Mouse (Mus musculus) kidney, adult 9 months (tissue): Measurements from ENCODE around the gene Pex5.
A peak's percentile ranks its signal among the peaks of the same experiment; 100 is the strongest.

Experiments
- DNase-seq: peaks from one replicate; pipeline ENCODE4 v3.0.0; 2022

The Pex5 gene

DNA sequence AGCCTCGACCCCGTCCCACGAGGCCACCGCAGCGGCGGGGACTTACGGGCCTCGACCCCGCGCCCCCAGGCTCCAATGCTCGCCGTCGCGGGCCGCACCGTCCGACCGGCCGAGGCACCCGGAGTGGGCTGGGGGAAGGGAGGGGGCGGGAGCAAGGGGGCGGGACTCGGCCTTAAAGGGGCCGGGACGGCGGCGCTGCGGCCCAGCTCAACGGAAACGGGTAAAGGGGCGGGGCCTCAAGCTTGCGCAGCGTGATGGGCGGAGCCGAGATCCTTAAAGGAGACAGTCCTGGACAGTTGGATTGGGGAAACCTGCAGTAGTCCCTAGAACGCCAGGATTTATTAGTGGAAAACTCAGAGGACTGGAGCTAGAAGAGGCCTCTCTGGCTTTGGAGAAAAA lies at the start of gene Pex5:
Gene Pex5, minus strand, starts transcription at position 141 of the 399 bp plus-strand sequence.
- DNase-seq = peak; percentile 98

DNA sequence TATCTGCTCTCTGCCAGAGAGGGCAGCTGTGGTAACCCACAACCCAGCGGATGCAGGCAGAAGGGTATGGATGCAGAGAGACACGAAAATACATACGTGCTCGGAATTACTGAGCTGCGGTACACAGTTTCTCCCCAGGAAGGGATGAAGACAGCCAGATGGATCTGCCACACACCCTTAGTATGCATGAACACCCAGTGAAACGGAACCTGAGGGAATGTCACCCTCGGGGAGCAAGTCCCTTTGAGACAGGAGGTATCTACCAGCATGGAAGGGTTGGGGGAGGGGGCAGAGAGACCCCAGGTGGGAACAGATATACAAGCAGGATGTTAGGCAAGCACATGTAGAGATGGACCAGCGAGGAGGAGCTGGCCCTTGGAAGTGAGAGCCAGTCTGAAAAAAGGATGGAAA lies 49.0 kb upstream of the Pex5 start:
- no peak for DNase-seq

DNA sequence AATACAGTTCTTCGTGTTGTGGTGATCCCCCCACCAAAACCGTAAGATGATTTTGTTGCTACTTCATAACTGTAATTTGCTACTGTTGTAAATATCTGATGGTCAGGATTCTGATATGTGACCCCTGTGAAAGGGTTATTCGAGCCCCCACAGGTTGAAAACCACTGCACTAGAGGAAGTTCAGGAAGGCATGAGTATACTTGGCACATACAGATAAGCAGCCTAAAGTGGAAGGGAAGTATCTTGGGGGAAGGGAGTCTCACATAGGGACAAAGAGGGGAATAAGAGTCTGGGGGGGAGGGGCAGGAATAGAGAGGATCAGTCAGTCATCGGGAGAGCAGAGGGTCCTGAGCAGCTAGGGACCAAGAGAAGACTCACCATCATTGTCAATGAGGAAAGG lies 44.5 kb upstream of the Pex5 start:
- no peak for DNase-seq

DNA sequence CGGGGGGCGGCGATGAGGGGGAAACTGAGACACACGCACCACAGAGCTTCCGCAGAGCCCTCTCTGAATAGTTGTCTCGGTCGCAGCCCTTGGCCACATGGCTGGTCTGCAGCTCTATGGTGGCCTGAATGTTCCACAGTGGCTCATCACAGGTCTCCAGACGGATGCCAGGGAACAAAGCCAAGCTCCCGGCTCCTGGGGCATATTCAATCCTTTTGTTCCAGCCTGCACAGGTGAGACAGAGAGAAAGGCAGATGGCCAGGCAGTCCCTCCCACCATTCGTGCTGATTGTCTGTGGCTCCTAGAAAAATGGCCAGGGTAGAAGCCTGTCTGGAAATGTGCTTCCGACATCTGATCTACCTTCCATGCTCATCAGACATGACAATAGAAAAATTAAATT lies 43.6 kb upstream of the Pex5 start:
- no peak for DNase-seq

DNA sequence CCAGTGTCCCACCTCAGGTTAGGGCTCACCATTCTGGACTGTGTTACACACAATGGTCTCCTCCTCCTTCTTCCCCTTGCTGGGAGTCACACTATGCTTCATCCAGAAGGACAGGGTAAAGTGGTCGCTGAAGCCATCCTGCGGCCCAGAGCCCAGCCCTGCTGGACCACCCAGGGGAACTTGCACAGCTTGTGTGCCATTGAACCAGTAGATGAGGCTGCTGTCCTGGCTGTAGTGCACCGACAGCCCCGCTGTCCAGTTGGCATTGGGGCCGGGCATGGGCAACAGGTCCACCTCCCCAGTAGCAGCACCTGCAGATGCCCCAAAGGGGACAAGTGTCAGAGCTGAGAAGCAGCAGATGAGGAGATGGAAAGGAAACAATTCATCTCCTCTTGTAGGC lies 43.0 kb upstream of the Pex5 start:
- no peak for DNase-seq

DNA sequence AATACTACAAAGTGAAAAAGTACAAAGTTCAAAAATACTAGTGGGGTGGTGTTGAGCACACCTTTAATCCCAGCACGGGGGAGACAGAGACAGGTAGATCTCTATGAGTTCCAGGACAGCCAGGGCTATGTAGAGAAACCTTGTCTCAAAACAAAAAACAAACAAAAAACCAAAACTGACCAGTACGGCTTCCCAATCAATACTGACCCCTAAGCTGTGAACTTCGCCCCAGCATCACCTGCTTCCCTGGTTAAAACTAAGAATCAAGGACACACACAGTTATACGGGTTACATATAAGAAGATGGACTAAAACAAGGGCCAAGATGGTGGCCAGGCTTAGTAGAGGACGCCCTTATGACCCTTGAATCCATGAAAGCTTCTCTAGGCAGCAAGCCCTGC lies 41.4 kb upstream of the Pex5 start:
- DNase-seq = no peak

DNA sequence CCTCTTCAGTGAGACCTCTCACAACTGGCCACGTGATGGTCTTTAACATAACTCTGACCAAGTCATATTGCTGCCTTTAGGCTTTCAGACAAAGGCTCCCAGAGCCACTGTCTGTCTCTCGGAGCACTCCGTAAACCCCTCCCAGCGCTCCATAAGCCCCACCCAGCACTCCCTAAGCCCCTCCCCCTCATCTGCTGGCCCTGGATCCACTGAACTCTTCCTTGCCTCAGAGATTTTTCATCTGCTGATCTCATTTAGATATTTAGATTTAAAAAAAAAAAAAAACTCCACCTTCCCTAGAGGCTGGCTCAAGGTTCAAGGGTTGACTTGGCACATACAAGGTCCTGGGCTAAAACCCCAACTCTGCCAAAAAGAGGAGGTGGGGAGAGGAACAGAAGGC lies 38.9 kb upstream of the Pex5 start:
- DNase-seq = peak; percentile 72

DNA sequence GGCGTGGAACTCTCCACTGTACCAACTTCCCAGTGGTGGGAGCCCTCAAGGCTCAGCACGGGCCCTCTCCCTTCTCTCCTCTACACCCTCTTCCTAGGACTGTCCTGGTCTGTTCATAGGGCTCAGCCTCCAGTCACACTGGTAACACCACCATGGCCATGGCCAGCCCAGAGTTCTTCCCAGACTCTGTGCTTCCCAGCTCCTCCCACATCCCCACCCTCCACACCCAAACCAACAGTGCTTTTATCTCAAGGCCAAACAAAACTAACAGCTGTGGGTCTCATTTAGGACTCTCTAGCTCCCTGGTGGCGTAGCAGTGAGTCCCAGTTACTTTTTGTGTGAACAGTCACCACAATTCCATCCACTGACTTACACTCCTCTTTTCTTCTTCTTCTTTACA lies 37.1 kb upstream of the Pex5 start:
- DNase-seq = no peak

DNA sequence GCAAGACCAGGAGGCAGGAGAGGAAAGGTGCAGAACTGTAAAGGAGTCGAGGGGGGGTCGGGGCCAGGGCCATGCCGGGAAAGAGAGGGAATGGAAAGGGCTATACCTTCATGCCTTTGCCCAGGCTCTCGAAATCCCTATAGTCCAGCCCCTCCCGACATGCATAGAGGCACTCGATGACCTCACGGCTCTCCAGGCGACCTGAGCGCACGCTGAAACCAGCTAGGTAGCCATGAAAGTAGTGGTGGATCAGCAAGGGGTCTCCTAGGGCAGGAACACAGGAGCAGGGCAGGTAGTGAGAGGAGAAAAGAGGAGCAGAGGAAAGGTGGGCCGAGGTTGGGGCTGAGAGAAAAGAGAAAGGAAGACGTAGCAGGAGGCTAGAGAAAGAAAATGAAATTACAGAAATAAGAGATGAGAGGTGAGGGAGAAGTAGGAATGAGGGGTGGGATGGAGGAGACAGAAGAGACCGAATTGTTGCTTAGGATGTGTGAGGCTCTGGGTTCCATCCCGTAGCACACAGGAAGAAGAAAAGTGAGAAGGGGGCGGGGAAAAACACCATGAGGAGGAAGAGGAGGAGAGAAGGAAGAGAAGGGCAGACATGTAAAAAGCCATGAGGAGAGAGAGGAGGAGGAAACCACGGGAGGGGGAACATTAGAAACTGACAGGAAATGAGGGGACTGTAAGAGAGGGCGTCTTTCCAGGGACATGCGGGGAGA lies 35.0 kb upstream of the Pex5 start:
- no peak for DNase-seq

DNA sequence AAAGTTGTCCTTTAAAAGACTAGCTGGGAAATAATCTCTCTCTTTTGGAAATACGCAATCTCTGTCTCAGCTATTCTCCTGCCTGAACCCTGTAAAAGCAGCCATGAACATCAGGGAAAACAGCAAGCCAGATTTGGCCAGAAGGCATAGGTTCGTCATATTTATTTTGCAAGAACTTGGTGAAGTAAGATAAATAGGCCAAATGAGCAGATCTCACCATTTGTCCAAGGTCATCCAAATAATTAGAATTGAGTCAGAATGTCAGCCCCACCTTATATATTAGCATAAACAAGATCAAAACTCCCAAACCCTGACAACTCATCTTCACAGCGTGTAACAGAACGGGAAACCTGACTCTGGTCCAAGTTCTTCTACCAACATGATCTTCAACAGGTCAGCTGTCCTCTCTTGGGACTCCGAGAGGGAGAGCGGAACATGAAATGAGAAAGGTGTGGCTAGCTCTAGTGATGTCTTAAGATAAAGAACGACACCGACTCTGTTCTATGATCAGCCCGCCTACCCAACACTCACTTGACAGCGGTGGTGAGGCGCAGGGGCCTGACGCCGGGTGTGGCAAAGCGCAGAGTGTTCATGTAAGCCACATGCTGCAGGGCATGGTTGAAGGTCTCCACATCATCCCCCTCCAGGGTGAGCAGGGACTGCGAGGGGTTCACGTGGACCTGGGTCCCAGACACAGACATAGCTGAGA lies 34.2 kb upstream of the Pex5 start:
- DNase-seq = no peak

DNA sequence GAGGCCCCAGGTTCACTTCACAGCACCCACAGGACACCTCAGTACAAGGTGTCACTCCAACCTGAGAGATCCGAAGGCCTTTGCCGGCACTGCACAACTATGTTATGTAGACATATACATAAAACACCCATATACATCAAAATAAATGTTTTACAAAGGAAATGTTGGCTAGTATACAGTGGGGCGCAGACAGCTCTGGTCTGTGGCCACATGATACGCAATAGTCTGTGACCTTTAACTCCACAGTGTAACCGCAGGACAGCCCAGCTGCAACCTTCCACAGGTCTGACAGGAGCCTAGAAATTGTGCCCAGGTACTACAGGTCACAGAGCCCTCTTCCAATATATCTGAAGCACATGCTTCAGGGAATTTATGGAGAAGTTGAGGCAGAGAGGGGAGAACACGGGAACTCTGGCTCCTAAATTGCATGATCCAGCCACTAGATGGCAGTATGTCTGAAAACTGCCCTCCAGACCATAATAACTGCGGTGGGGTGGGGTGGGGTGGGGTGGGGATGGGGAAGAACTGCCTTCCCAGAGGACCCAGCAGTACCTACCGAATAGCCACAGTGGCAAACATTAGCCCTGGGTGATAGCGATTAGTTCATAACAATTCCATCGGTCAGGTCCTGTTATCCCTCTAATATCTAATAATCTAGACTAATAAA lies 33.5 kb upstream of the Pex5 start:
- DNase-seq = peak; percentile 18

DNA sequence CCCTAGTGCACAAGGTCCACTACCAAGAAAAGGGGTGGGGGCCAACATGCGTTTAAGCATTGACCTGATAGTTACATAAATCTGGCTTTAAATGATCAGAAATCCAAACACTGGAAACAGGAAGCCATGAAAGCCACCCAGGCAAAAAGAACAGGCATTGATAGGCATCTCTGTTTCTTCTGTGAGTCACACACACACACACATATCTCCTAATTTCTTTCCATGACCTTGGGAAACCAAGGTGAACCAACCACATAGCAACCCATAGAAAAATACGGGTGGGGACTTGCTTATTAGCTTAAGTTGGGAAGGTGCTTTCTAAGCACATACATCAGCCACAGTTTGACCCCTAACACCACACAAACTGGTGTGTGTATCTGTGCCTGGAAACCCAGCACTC lies 32.5 kb upstream of the Pex5 start:
- DNase-seq = no peak

DNA sequence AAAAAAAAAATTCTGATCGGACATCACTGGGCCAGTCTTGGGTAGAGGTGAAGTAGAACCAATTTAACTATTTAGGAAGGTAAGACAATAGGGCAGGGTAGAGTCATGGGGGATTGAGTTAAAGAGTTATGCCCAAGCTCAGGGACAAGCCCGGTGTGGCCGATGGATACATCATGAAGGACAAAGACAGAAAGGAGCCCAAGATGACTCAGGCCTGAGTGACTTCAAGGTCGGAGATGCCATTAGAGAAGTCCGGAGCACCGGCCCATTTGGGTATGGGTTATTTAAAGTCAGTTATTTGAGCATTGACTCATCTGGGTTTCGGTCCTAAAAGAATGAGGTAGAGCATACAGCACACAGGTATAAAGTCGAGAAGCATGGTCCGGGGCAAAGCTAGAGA lies 31.6 kb upstream of the Pex5 start:
- DNase-seq = no peak

DNA sequence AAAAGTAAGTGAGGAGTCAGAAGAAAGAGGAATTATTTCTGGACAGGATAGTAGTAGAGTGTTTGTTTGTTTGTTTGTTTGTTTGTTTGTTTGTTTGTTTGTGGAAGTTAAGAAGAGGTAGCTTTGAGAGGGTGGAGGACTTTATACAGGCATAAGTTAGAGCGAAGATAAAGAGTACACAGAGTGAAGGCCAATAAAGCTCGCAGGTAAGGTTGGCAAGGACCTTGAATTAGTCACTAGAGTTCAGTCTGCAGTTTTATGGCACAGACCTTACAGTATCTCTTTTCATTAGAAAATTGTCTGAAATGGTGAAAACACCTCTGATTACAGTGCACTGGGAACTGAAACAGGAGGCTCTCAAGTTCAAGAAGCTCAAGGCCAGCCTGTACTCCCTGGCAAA lies 31.2 kb upstream of the Pex5 start:
- no peak for DNase-seq

DNA sequence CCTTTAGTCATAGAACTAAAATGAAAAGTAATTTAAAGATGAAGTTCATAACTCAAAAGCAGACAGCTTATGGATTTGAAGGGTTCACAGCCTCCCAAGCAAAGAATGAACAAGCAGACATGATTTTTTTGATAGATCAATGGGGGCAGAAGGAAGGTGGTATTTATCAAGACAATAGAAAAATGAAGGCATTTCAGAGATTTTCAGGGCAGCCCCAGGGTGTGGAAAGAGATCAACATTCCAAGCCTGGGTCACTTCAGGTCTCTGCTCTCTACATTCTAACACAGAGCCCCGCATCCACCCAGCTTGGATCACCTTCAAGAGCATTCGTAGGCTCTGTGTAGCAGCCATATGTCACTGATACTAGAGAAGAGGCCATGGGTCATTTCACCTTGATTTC lies 28.5 kb upstream of the Pex5 start:
- no peak for DNase-seq

DNA sequence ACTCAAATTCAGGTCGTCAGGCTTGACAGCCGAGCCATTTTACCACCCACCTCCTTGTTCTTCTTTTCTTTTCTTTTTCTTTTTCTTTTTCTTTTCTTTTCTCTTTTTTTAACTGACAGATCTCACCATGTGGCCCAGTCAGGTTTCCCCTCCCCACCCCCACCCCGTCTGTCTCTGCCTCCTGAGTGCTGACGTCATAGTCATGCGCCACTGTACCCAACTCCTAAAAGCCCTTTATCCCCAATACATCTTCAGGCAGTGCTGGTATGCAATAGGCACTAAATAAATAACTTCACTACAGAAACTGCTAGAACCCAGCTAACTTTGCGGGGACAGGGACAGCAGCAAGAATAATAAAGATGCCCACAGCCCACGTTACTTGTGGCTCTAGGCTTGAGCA lies 21.4 kb upstream of the Pex5 start:
- DNase-seq = no peak

DNA sequence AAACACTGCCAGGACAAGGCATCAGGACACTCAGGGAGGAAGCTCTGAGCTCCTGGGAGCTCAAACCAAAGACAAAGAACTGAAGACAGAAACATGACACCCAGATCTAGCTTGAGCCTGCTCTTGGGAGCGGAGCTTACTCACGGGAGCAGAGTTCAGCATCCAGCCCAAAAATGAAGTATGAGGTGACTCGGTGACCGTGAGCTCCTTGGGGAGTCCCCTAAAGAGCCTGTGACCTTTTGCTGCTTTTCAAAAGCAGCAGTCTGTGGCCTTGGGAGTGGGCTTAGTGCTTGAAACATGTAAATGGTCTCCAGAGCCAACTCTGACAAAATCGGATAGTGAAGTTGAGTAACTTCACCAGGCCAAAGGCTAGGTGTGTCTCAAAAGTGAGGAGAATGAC lies 20.3 kb upstream of the Pex5 start:
- no peak for DNase-seq

DNA sequence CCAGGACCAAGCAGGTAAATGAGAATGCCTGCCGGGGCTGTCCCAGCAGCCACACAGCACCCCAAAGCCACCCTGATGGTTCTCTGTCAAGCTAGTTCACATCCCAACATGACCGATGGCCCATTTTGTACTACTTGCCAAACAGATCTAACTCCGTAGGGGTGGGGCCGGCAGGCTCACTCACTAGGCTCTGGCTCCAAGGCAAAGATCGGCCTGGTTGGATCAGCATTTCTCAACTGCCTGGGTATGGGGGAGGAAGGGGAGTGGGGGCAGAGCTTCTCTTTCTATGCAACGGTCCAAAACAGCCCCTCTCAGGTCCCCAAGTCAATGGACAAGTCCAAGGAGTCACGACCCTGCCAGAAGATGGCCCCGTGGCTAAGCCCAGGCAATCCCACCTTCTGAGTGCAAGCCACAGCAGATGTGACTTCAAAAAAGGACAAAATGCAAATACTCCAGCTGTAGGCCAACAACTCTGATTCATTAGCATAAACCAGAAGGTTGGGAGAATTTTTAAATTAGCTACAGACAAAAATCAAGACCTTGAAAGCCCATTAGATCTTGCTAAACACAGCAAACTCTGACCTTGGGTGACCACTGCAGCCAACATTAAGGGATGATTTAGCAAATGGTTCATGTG lies 18.9 kb upstream of the Pex5 start:
- DNase-seq = no peak

DNA sequence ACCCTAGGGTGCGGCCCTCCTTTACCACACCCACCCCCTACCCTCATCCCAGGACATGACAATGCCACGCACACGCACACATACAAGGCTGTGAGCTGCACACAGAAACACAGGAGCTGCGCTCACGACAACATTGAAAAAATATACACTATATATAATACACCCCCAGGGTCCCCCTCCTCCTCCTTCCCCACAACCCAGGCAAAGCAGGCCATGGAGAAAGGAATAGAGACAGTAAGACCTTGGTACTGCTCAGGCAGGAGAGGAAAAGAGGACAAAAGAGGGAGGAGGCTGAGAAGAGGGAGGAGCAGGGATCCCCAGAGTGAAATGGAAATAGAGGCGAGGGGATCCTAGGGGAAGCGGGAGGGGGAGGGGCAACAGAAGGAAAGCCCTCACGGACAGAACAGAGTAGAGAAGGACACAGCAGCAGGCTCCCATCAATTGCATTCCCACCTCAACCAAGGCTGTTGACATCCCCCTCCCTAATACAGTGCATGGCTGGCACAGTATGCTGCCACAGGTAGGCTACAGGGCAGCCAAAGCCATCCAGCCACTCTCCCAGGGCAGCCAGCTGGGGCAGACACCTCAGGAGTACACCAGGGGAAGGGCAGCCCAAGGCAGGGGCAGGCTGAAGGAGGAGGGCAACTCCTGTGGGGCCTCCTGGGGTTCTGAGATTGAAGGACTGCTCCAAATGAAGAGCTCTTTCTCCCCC lies 16.1 kb upstream of the Pex5 start:
- DNase-seq = no peak

DNA sequence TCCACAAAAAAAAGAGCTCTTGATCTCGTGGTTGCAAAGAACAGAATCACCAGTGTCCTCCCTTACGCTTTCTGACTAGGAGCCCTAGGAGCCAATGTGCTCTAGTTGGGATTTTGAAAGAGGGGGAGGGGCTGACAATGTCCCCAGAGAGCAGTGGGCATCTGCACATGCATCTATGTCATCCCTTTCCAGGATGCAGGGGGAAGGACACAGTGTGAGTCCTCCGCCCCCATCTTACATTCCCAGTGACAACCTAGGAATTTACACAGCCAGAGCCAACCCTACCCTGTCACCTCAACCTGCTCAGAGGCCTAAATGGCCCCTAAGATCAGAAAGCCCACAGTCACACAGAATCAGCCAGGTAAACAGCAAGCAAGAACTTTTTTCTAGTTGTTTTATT lies 15.5 kb upstream of the Pex5 start:
- DNase-seq = no peak

DNA sequence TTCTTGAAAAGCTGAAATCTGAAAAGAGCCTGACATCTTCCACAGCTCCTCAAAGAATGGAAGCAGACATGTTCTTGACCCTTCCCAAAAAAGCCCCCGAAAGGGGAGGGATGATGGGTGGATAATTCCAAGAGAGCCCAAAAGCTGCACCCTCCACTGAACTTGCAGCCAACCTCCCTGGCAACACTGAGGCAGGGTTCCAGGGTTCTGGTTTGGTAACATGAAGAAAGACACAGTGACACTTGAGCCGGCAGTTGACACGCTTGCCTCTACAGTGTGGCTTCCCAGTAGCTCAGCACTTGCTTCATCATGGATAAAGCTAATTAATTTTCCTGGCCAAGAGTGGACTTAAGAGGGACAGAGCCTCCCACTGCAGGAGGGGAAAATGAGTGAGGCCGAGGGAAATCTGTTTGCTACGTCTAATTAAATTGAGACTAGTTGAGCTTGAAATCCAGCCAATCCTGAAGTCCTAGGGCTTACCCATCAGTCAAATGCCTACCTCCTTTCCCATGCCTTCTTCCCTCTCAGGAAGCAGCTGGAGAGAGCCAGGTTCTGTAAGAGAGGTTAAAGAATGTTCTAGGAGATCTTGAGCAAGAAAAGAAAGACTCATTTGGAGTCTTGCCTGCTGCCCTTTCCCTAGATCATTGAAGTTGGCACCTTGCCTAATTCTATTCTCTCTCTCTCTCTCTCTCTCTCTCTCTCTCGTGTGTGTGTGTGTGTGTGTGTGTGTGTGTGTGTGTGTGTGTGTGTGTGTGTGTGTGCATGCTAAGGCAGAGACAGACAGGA lies 13.1 kb upstream of the Pex5 start:
- DNase-seq = no peak

DNA sequence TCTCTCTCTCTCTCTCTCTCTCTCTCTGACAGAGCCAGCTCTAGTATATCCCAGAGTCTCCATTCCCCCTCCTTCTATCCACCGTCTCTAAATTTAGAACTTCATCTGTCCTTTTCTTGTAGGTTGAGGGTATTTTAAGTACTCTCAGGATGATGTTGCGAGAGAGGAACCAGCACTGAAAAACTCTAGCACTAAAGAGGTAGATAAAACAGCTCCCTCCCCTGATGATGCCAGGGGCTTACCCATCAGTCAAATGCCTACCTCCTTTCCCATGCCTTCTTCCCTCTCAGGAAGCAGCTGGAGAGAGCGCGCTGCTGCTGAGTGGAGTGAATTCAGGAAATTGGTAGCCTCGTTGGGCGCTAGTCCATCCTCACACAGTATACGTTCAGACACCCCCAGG lies 12.4 kb upstream of the Pex5 start:
- DNase-seq = no peak
